Mouse (Mus musculus) small intestine, adult 2 months (tissue): Measurements from ENCODE around the gene Cnr2. TPM values are rescaled to one million over a fixed set of nuclear protein-coding genes. Genes with fewer than 3 reads are reported as not detected.
A peak's percentile ranks its signal among the peaks of the same experiment; 100 is the strongest.

Experiments
- H3K27ac ChIP-seq: fragments of 200-500 bp; 2 replicates; pipeline ENCODE4 v1.5.1; 2012; ENCODE audit warnings: low read depth, low read length, control low read depth, inconsistent platforms; ENCODE audit not compliant: insufficient read depth
- H3K27me3 ChIP-seq: fragments of 200-500 bp; 2 replicates; pipeline ENCODE4 v1.6.1; 2012; ENCODE audit warnings: mild to moderate bottlenecking, moderate library complexity, low read length, inconsistent platforms; ENCODE audit not compliant: control insufficient read depth, insufficient read depth
- H3K36me3 ChIP-seq: fragments of 200-500 bp; 2 replicates; pipeline ENCODE4 v1.6.1; 2012; ENCODE audit warnings: mild to moderate bottlenecking, low read length, control low read depth, inconsistent platforms; ENCODE audit not compliant: control insufficient read depth, insufficient read depth
- H3K4me1 ChIP-seq: fragments of 200-500 bp; 2 replicates; pipeline ENCODE4 v1.6.1; 2012; ENCODE audit warnings: low read length, inconsistent platforms, mixed read lengths; ENCODE audit not compliant: control insufficient read depth, insufficient read depth, insufficient read length
- H3K4me3 ChIP-seq: fragments of 200-500 bp; 2 replicates; pipeline ENCODE4 v1.5.1; 2012; ENCODE audit warnings: low read depth, mild to moderate bottlenecking, control low read depth, inconsistent platforms, low read length, moderate library complexity
- CTCF ChIP-seq: fragments of 200-500 bp; IDR thresholded peaks from 2 replicates; pipeline ENCODE4 v1.5.1; 2012; ENCODE audit warnings: low read depth, mild to moderate bottlenecking, control low read depth, inconsistent platforms, low read length, moderate library complexity, mixed read lengths; ENCODE audit not compliant: insufficient replicate concordance, insufficient read length; ENCODE audit errors: extremely low read depth
- POLR2A ChIP-seq: fragments of 200-500 bp; IDR thresholded peaks from 2 replicates; pipeline ENCODE4 v1.6.1; 2012; ENCODE audit warnings: low read depth, mild to moderate bottlenecking, control low read depth, inconsistent platforms, low read length, moderate library complexity
- WGBS: fragments of 180-500 bp; shearing (Covaris S2); methylation state at CpG from one replicate; pipeline ENCODE4 v1.1.7; 2018; 5-methylcytosine and 5-hydroxymethylcytosine counted together
- polyA plus RNA-seq: library from polyadenylated mRNA; depleted of rRNA; stranded (reverse); fragments of >200 nt; gene quantifications from 2 replicates; pipeline ENCODE4 v1.2.3, GENCODE M21; 2012

Gene Cnr2
- polyA plus RNA-seq, 1 experiment, result 1.1 TPM

DNA sequence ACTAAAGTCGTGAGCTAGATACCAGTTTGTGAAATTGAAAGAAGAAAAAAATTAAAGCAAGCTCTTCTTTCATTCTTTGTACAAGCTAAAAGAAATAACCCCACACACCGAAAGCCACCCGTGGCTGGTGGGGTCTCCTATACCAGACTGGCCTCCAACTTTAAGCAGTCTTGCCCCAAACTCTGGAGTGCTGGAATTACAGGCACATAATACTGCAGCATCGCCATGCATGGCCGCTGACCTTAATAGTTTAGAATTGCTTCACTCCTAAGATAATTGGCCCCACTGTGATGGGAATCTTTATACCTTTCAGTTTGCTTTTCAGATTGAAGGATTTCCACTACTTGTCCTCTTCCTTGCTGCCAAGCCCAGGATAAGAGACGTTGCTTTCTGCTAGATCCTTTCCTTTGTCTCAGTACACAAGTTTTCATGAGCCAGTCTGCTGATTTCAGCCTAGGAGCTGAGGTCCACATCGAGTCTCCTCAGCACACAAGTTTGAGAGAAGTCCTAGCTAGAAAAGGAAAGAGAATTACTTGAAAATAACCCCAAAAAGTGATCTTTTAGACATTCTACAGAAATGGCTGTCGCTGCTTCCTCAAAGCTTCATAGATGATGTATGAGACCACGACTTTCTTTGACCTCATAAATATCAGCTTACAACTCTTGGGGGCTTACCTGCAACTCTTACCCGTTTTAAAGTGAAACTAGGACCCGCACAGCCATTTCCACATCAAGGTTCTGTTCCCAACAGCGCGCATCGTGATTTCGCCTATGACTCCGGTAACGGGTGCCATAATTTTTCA, 22.4 kb upstream of the Cnr2 start:
- 1% methylated on average over 17 of the region's 17 CpGs for WGBS
- H3K4me3 ChIP-seq, result peak overlapping the region; percentile 87
- no peak for TF ChIP-seq CTCF
- TF ChIP-seq POLR2A, result no peak

DNA sequence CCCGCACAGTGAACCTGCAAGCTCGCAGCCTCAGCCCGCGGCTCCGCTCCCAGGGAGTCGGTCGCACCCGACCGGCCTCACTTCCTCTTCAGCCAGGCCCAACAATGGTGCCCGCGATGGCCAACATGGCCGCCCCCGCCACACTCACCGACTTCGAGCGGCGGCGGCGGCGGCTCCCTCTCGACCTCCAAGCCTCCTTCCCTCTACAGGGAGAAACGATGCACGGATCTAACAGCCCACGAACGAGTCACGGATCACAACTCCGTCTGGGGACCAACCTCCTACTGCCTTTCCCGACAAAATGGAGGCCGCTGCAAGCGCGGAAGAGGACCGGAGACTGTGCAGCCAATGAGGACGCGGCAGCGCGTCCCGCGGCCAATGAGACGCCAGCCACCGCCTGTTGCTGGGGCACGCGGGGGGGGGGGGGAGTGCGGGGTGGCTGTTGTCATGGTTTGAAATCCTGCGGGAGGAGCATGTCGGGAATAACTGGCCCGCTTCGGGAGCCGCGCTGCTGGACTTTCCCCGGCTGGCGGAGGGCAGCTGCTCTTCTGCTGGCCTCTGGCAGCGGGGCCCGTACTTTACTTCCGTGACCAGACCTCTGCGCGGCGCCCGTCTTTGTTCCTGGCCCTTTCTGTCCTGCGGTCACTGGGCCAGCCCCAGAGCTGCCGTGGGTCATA, 21.5 kb upstream of the Cnr2 start, which contains the start of gene Pnrc2:
Pnrc2 (minus strand) TSS at position 325 of the 677 bp plus-strand sequence.
- TF ChIP-seq CTCF (0 out of 2 replicates have a peak, but pooled peaks have one; percentile 6), POLR2A (peak; percentile 69)
- Histone ChIP-seq H3K4me1 (peaks cover 19% of the 10 kb centered on the region), H3K27me3 (no peaks in the 10 kb centered on the region), H3K27ac (peak within 1 kb of the TSS; percentile 99), H3K36me3 (peaks cover 20% of the 10 kb centered on the region), H3K4me3 (peak within 1 kb of the TSS; percentile 87)
- under 1% methylated on average over 60 of the region's 60 CpGs for WGBS

More for the DNA sequence above, 22.4 kb upstream of the Cnr2 start:
- Histone ChIP-seq H3K27me3 (no peaks in the 10 kb centered on the region), H3K27ac (peak overlapping the region; percentile 99), H3K36me3 (peaks cover 20% of the 10 kb centered on the region), H3K4me1 (peaks cover 19% of the 10 kb centered on the region)

DNA sequence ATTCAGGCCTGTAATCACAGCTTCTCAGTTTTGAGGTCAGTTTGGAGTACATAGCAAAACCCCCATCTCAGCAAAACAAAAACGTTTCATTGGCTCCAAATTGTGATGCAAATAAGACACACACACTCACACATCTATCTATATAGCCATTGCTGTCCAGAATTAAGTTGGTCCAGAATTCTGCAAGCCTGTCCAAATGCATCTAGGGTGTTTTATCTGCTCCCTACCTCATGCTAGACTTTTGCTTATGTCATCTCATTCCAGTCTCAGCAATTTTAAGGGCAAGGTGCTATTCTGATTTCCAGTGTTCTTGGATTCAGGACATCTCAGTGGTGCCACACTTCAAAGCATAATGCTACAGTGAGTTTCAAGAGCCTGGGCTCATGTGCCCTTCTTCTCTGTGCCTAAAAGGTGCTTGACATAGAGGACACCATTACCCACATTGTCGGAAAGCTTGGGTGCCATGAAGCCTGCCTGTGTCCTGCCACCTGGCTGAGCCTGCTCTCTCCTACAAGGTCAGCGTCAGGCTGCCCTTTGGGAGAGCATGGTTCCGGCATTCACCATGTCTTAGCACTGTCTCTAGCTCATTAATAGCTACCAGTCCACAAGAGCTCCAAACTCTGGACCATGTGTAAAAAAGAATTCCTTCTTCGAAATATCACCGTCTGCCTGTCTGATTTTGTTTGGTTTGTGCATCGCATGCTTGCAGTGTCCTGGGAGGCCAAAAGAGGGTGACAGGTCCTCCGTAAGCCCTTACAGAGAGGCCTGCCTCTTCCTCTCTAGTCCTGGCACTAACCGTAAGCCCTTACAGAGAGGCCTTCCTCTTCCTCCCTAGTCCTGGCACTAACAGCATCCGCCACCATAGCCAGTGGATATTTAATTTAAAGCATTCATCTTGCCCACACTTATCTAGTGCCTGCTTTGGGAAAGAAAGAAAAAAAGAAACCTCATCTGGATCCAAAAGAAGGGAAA, 20.3 kb upstream of the Cnr2 start:
- peaks cover 14% of the 10 kb centered on the region for H3K36me3 ChIP-seq
- peaks cover 19% of the 10 kb centered on the region for H3K4me1 ChIP-seq
- no peak for TF ChIP-seq POLR2A
- WGBS, result 82% methylated on average over 10 of the region's 10 CpGs
- H3K4me3 ChIP-seq, result no peak overlapping the region
- no peaks in the 10 kb centered on the region for H3K27me3 ChIP-seq
- H3K27ac ChIP-seq, result peak overlapping the region; percentile 98

DNA sequence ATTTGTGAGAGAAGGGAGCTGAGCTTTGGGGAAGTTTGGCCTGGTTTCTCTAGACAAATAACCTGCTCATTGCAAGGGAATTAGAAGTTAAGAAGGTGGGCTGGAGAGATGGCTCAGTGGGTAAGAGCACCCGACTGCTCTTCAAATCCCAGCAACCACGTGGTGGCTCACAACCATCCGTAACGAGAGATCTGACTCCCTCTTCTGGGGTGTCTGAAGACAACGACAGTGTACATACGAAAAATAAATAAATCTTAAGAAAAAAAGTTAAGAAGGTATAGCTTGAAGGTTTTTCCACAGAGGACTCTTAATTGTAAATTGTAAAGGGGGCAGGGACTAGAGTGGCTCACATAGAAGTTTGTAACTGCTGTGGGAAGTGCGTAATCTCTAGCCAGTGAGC, 19.6 kb upstream of the Cnr2 start:
- Histone ChIP-seq H3K27me3 (no peaks in the 10 kb centered on the region), H3K36me3 (peaks cover 14% of the 10 kb centered on the region), H3K4me3 (no peak overlapping the region), H3K4me1 (peaks cover 19% of the 10 kb centered on the region), H3K27ac (peak overlapping the region; percentile 98)
- 52% methylated on average over 7 of the region's 7 CpGs for WGBS
- no peak for TF ChIP-seq POLR2A
- TF ChIP-seq CTCF, result no peak

DNA sequence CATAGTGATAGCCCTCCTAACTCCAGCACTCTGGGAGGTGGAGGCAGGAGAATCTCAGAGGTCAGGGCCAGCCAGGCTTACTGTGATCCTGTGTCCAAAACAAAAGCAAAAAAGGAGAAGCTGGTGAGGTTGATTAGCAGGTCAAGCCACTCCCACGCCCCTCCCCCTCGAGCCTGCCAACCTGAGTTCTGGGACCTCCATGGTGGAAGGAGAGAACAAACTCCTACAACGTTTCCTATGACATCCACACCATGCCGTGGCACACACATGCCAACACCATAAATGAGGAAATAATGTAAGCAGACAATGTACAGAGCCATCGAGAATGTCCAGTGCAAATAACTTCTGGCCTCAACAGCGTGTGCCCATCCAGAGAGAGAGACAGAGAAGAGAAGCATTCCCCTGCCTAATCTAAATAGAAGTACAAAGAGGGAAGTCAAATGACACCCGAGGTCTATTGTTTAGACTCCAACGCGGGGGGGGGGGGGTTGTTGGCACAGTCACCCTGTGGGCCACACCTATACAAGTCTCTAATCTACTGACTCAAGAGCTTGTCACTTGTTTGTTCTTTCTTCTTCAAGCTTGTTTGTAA, 19.1 kb upstream of the Cnr2 start:
- Histone ChIP-seq H3K27me3 (no peaks in the 10 kb centered on the region), H3K36me3 (peaks cover 13% of the 10 kb centered on the region), H3K4me3 (peak overlapping the region; percentile 38), H3K4me1 (peaks cover 19% of the 10 kb centered on the region), H3K27ac (peak overlapping the region; percentile 93)
- TF ChIP-seq POLR2A (no peak), CTCF (no peak)
- 2% methylated on average over 9 of the region's 9 CpGs for WGBS

DNA sequence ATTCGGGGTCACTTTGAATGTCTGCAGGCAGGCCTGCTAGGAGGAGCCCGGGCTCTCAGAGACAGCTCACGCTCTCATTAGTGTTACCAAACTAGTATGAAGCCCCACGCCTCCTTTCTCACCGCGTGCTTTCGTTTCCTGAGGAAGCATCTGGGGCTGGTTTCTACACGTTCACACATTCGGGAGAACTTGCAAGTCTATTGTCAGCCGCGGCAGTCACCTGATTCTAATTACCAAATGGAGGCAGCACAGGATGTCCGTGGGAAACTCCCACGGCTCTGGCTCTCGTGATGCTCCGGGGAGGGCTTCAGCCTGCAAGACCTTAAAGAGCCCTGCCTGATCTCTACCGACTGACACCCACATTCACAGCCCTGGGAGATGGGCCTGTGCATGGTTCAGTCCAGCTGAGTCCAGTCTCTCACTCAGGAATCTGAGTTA, 18.6 kb upstream of the Cnr2 start:
- under 1% methylated on average over 16 of the region's 16 CpGs for WGBS
- Histone ChIP-seq H3K27me3 (no peaks in the 10 kb centered on the region), H3K4me3 (peak overlapping the region; percentile 38), H3K36me3 (peaks cover 10% of the 10 kb centered on the region), H3K27ac (peak overlapping the region; percentile 93), H3K4me1 (peaks cover 19% of the 10 kb centered on the region)
- TF ChIP-seq POLR2A (no peak), CTCF (no peak)
